22 mouse cellular contexts compared by ENCODE assay signal in genomic region chr2:118044666-118045065, GRCm38 (mm10).
"Had no signal": no experiment of that assay in that cellular context is flagged by ENCODE, and none has a peak within 500 bp of the region (broad histone marks: within the 10 kb centered on the region; RNA-seq: fewer than 3 reads in every experiment).

No protein-coding gene starts in this region.

- H3K4me2 ChIP-seq: limb, embryonic 12.5 days; limb, embryonic 15.5 days; liver, embryonic 12.5 days; liver, embryonic 15.5 days; midbrain, embryonic 13.5 days; neural tube, embryonic 13.5 days; stomach, embryonic 15.5 days had no signal

- H3K27ac ChIP-seq: kidney, postnatal 0 days; limb, embryonic 12.5 days; limb, embryonic 15.5 days; liver, embryonic 12.5 days; liver, embryonic 15.5 days; midbrain, embryonic 10.5 days; midbrain, embryonic 13.5 days; neural tube, embryonic 13.5 days; stomach, embryonic 15.5 days had no signal

- H3K36me3 ChIP-seq: limb, embryonic 12.5 days; limb, embryonic 15.5 days; liver, embryonic 12.5 days; liver, embryonic 15.5 days; midbrain, embryonic 10.5 days; midbrain, embryonic 13.5 days; neural tube, embryonic 13.5 days; stomach, embryonic 15.5 days had no signal

- H3K4me3 ChIP-seq: limb, embryonic 12.5 days; limb, embryonic 15.5 days; liver, embryonic 12.5 days; liver, embryonic 15.5 days; megakaryocyte, embryonic 14.5 days; midbrain, embryonic 10.5 days; midbrain, embryonic 13.5 days; myocyte; neural tube, embryonic 13.5 days; stomach, embryonic 15.5 days had no signal

- H3K27me3 ChIP-seq: limb, embryonic 12.5 days; limb, embryonic 15.5 days; liver, embryonic 12.5 days; liver, embryonic 15.5 days; megakaryocyte, embryonic 14.5 days; midbrain, embryonic 13.5 days; neural tube, embryonic 13.5 days; stomach, embryonic 15.5 days had no signal

- ATAC-seq: intestine, embryonic 16.5 days; liver, embryonic 12.5 days; midbrain, embryonic 13.5 days; midbrain, embryonic 16.5 days had no signal

- H3K9ac ChIP-seq: limb, embryonic 12.5 days; limb, embryonic 15.5 days; liver, embryonic 12.5 days; liver, embryonic 15.5 days; midbrain, embryonic 13.5 days; neural tube, embryonic 13.5 days; stomach, embryonic 15.5 days had no signal

- DNase-seq: kidney, adult 2 months; kidney, postnatal 36 days; left cerebral cortex, postnatal 4 days; lung, adult 2 months; lung, postnatal 36 days; retina, postnatal 1 day; right cerebral cortex, postnatal 25 days; spleen, adult 18-20 months; thymus, postnatal 4 days had no signal

- H3K4me1 ChIP-seq: limb, embryonic 12.5 days; liver, embryonic 12.5 days; midbrain, embryonic 10.5 days; midbrain, embryonic 13.5 days had no signal

- H3K9me3 ChIP-seq: limb, embryonic 12.5 days; limb, embryonic 15.5 days; liver, embryonic 12.5 days; liver, embryonic 15.5 days; megakaryocyte, embryonic 14.5 days; midbrain, embryonic 10.5 days; midbrain, embryonic 13.5 days; stomach, embryonic 15.5 days had no signal
